Mouse (Mus musculus): ENCODE measurements around the gene Tomm7.
"Not testable (repeated sequence)": the region's sequence is repeated elsewhere in the genome, so short reads cannot be mapped to it uniquely, and the experiment has no call there.

Tomm7 gene

GRCm38 (mm10) chr5:23859896-23860295 lies 15.9 kb upstream of the Tomm7 start:
- Histone ChIP-seq H3K27me3 (ENCODE audit: control insufficient read depth, insufficient read depth, low read length, poor library complexity, severe bottlenecking) (no peaks in the 10 kb centered on the region), H3K36me3 (ENCODE audit: control insufficient read depth, insufficient read depth, low read length, poor library complexity, severe bottlenecking) (peaks cover 12% of the 10 kb centered on the region)
- no peak for DNase-seq (ENCODE audit: low read depth, low spot score)

- H3K27me3 ChIP-seq (ENCODE audit: control insufficient read depth, insufficient read depth, low read length, poor library complexity, severe bottlenecking) = no peaks in the 10 kb centered on the region
- DNase-seq (ENCODE audit: low read depth, low spot score) = no peak
- H3K36me3 ChIP-seq (ENCODE audit: control insufficient read depth, insufficient read depth, low read length, poor library complexity, severe bottlenecking) = peaks cover 14% of the 10 kb centered on the region
These were observed 15.2 kb upstream of the Tomm7 start for GRCm38 (mm10) chr5:23859087-23859718.

- peak; percentile 47 for DNase-seq (ENCODE audit: low read depth, low spot score)
- Histone ChIP-seq H3K36me3 (ENCODE audit: control insufficient read depth, insufficient read depth, low read length, poor library complexity, severe bottlenecking) (peaks cover 19% of the 10 kb centered on the region), H3K27me3 (ENCODE audit: control insufficient read depth, insufficient read depth, low read length, poor library complexity, severe bottlenecking) (no peaks in the 10 kb centered on the region)
These were observed 14.7 kb upstream of the Tomm7 start for GRCm38 (mm10) chr5:23858643-23859042.

GRCm38 (mm10) chr5:23858001-23858400 lies 14.0 kb upstream of the Tomm7 start:
- Histone ChIP-seq H3K27me3 (ENCODE audit: control insufficient read depth, insufficient read depth, low read length, poor library complexity, severe bottlenecking) (no peaks in the 10 kb centered on the region), H3K36me3 (ENCODE audit: control insufficient read depth, insufficient read depth, low read length, poor library complexity, severe bottlenecking) (peaks cover 22% of the 10 kb centered on the region)
- DNase-seq (ENCODE audit: low read depth, low spot score) = no peak

- Histone ChIP-seq H3K27me3 (ENCODE audit: control insufficient read depth, insufficient read depth, low read length, poor library complexity, severe bottlenecking) (no peaks in the 10 kb centered on the region), H3K36me3 (ENCODE audit: control insufficient read depth, insufficient read depth, low read length, poor library complexity, severe bottlenecking) (peaks cover 25% of the 10 kb centered on the region)
- no peak for DNase-seq (ENCODE audit: low read depth, low spot score)
These were observed 13.2 kb upstream of the Tomm7 start for GRCm38 (mm10) chr5:23857189-23857588.

- Histone ChIP-seq H3K36me3 (ENCODE audit: control insufficient read depth, insufficient read depth, low read length, poor library complexity, severe bottlenecking) (peaks cover 22% of the 10 kb centered on the region), H3K27me3 (ENCODE audit: control insufficient read depth, insufficient read depth, low read length, poor library complexity, severe bottlenecking) (no peaks in the 10 kb centered on the region)
- no peak for DNase-seq (ENCODE audit: low read depth, low spot score)
These were observed 12.2 kb upstream of the Tomm7 start for GRCm38 (mm10) chr5:23856164-23856563.

- no peak for DNase-seq (ENCODE audit: low read depth, low spot score)
- peaks cover 22% of the 10 kb centered on the region for H3K36me3 ChIP-seq (ENCODE audit: control insufficient read depth, insufficient read depth, low read length, poor library complexity, severe bottlenecking)
- no peaks in the 10 kb centered on the region for H3K27me3 ChIP-seq (ENCODE audit: control insufficient read depth, insufficient read depth, low read length, poor library complexity, severe bottlenecking)
These were observed 11.5 kb upstream of the Tomm7 start for GRCm38 (mm10) chr5:23855484-23855883.

- DNase-seq (ENCODE audit: low read depth, low spot score) = peak; percentile 49
- peaks cover 18% of the 10 kb centered on the region for H3K36me3 ChIP-seq (ENCODE audit: control insufficient read depth, insufficient read depth, low read length, poor library complexity, severe bottlenecking)
- H3K27me3 ChIP-seq (ENCODE audit: control insufficient read depth, insufficient read depth, low read length, poor library complexity, severe bottlenecking) = not testable (repeated sequence)
These were observed 9.0 kb upstream of the Tomm7 start for GRCm38 (mm10) chr5:23852916-23853315.

- DNase-seq (ENCODE audit: low read depth, low spot score) = peak; percentile 30
- peaks cover 14% of the 10 kb centered on the region for H3K36me3 ChIP-seq (ENCODE audit: control insufficient read depth, insufficient read depth, low read length, poor library complexity, severe bottlenecking)
- H3K27me3 ChIP-seq (ENCODE audit: control insufficient read depth, insufficient read depth, low read length, poor library complexity, severe bottlenecking) = not testable (repeated sequence)
These were observed 7.2 kb upstream of the Tomm7 start for GRCm38 (mm10) chr5:23851160-23851555.

GRCm38 (mm10) chr5:23850345-23851159 lies 6.6 kb upstream of the Tomm7 start:
- Histone ChIP-seq H3K27me3 (ENCODE audit: control insufficient read depth, insufficient read depth, low read length, poor library complexity, severe bottlenecking) (no peaks in the 10 kb centered on the region), H3K36me3 (ENCODE audit: control insufficient read depth, insufficient read depth, low read length, poor library complexity, severe bottlenecking) (peaks cover 13% of the 10 kb centered on the region; the same call in 1 of the 2 replicates)
- peak; percentile 93 for DNase-seq (ENCODE audit: low read depth, low spot score)

GRCm38 (mm10) chr5:23845141-23845540 lies 1.2 kb upstream of the Tomm7 start:
- no peak for DNase-seq (ENCODE audit: low read depth, low spot score)
- Histone ChIP-seq H3K27me3 (ENCODE audit: control insufficient read depth, insufficient read depth, low read length, poor library complexity, severe bottlenecking) (no peaks in the 10 kb centered on the region), H3K36me3 (ENCODE audit: control insufficient read depth, insufficient read depth, low read length, poor library complexity, severe bottlenecking) (no peaks in the 10 kb centered on the region)

GRCm38 (mm10) chr5:23844531-23844841 lies 525 bp upstream of the Tomm7 start:
- no peaks in the 10 kb centered on the region for H3K36me3 ChIP-seq (ENCODE audit: control insufficient read depth, insufficient read depth, low read length, poor library complexity, severe bottlenecking)
- DNase-seq (ENCODE audit: low read depth, low spot score) = no peak
- no peaks in the 10 kb centered on the region for H3K27me3 ChIP-seq (ENCODE audit: control insufficient read depth, insufficient read depth, low read length, poor library complexity, severe bottlenecking)

GRCm38 (mm10) chr5:23838158-23838557 lies 5.8 kb downstream of the Tomm7 start:
- no peak for DNase-seq (ENCODE audit: low read depth, low spot score)
- Histone ChIP-seq H3K27me3 (ENCODE audit: control insufficient read depth, insufficient read depth, low read length, poor library complexity, severe bottlenecking) (no peaks in the 10 kb centered on the region; the same call in 1 of the 2 replicates), H3K36me3 (ENCODE audit: control insufficient read depth, insufficient read depth, low read length, poor library complexity, severe bottlenecking) (peaks cover 5% of the 10 kb centered on the region)

GRCm38 (mm10) chr5:23835691-23836090 lies 8.3 kb downstream of the Tomm7 start:
- not testable (repeated sequence) for DNase-seq (ENCODE audit: low read depth, low spot score); H3K36me3 ChIP-seq (ENCODE audit: control insufficient read depth, insufficient read depth, low read length, poor library complexity, severe bottlenecking); H3K27me3 ChIP-seq (ENCODE audit: control insufficient read depth, insufficient read depth, low read length, poor library complexity, severe bottlenecking)

GRCm38 (mm10) chr5:23830897-23831752 lies 12.8 kb downstream of the Tomm7 start:
- no peak for DNase-seq (ENCODE audit: low read depth, low spot score)

More at GRCm38 (mm10) chr5:23830897-23831752, 12.8 kb downstream of the Tomm7 start:
- Histone ChIP-seq H3K27me3 (ENCODE audit: control insufficient read depth, insufficient read depth, low read length, poor library complexity, severe bottlenecking) (no peaks in the 10 kb centered on the region; the same call in 1 of the 2 replicates), H3K36me3 (ENCODE audit: control insufficient read depth, insufficient read depth, low read length, poor library complexity, severe bottlenecking) (no peaks in the 10 kb centered on the region)

Data from splenic B cell, adult 2 months (primary cell).